Mouse (Mus musculus): ENCODE data around the gene Lcn10.

- TF ChIP-seq POLR2A (IDR thresholded peaks at IDR 0.05; ENCODE audit: low read depth, low read length), result no peak
- no peak for TF ChIP-seq CTCF (conservative IDR thresholded peaks at IDR 0.05; ENCODE audit: insufficient read depth, insufficient read length, low read depth, low read length)
Measured at GRCm38 (mm10) chr2:25657652-25658051, 24.9 kb upstream of the Lcn10 start, which contains the start of gene Lcn5.

Data from kidney, adult 2 months (tissue).